Mouse (Mus musculus) NIH3T3 (cell line): ENCODE results near the gene Gm34653.

ENCODE experiments used
- DNase-seq: peaks from one replicate; pipeline ENCODE4 v3.0.0-alpha.2; 2012; ENCODE audit warnings: low read depth

Gene Gm34653

DNA sequence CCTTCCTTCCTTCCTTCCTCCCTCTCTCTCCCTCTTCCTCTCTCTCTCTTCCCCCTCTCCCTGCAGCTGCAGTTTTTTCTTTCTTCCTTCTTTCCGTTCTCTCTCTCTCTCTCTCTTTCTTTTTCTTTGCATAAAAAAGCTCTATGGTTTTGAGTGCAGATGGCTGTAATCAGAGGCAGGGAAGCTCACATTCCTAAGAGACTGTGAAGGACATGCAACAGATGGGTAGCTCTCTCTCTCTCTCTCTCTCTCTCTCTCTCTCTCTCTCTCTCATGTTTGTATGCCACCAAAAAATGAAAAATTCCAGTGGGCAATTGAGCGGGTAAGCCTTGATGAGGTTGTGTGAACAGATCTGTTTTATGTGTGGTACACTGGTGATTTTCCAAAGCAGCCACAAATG, 51.4 kb downstream of the Gm34653 start:
- no peak for DNase-seq
